Mouse (Mus musculus) bone marrow macrophage, adult 2 months (primary cell): ENCODE measurements around the gene Tspan14.

ENCODE experiments used
- CTCF ChIP-seq: IDR thresholded peaks from 2 replicates; pipeline ENCODE4 v1.5.1; 2012; ENCODE audit warnings: low read depth, mild to moderate bottlenecking, low read length, moderate library complexity
- POLR2A ChIP-seq: IDR thresholded peaks from 2 replicates; pipeline ENCODE4 v1.6.1; 2012; ENCODE audit warnings: mild to moderate bottlenecking, low read depth, low read length, borderline replicate concordance

DNA sequence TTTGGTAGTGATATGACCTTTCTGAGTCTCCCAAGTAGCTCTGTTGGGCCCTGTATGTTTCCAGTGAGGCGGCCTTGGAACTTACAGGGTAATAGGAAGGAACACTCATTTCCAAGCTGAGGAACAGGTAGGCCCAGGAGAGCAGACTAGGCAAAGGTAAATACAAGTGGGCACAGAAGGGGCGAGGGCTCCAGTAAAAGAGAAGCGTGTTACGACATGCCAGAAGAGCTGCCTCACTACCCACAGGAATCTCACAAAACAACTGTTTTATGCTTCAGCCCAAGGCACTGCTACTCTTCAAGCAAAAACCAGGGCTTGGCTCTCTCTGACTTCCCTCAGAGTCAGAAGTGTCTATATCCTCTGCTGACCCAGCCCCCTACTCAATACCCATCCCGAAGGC is 18.1 kb downstream of the Tspan14 start:
- TF ChIP-seq CTCF (no peak), POLR2A (no peak)
